Mouse (Mus musculus): ENCODE data around the gene Armh3. TPM values are rescaled to one million over a fixed set of nuclear protein-coding genes. Genes with fewer than 3 reads are reported as not detected.
A peak's percentile ranks its signal among the peaks of the same experiment; 100 is the strongest.

Gene Armh3
- polyA plus RNA-seq, 1 experiment from 2014 or later: 20.1 TPM

GRCm38 (mm10) chr19:45907416-45907815, 90.9 kb downstream of the Armh3 start:
- Histone ChIP-seq H3K27ac (no peak overlapping the region), H3K27me3 (ENCODE audit: low read depth, poor library complexity, severe bottlenecking) (no peaks in the 10 kb centered on the region), H3K4me1 (no peaks in the 10 kb centered on the region), H3K9me3 (replicated peaks) (no peaks in the 10 kb centered on the region), H3K36me3 (peaks cover 8% of the 10 kb centered on the region; the same call in 1 of the 2 replicates), H3K4me3 (no peak overlapping the region)
- no peak for DNase-seq (ENCODE audit: low spot score)
- WGBS: 91% methylated on average over 6 of the region's 6 CpGs

GRCm38 (mm10) chr19:45903861-45904260, 94.4 kb downstream of the Armh3 start:
- no peak overlapping the region for H3K27ac ChIP-seq
- no peak for DNase-seq (ENCODE audit: low spot score)
- WGBS: 86% methylated on average over 3 of the region's 3 CpGs

GRCm38 (mm10) chr19:45902390-45903035, 95.8 kb downstream of the Armh3 start:
- 89% methylated on average over 8 of the region's 8 CpGs for WGBS
- Histone ChIP-seq H3K27ac (no peak overlapping the region), H3K27me3 (ENCODE audit: low read depth, poor library complexity, severe bottlenecking) (no peaks in the 10 kb centered on the region), H3K4me3 (no peak overlapping the region), H3K36me3 (peaks cover 9% of the 10 kb centered on the region; the same call in 1 of the 2 replicates), H3K4me1 (no peaks in the 10 kb centered on the region), H3K9me3 (replicated peaks) (no peaks in the 10 kb centered on the region)
- no peak for DNase-seq (ENCODE audit: low spot score)

More at GRCm38 (mm10) chr19:45903861-45904260, 94.4 kb downstream of the Armh3 start:
- Histone ChIP-seq H3K36me3 (peaks cover 11% of the 10 kb centered on the region; the same call in 1 of the 2 replicates), H3K27me3 (ENCODE audit: low read depth, poor library complexity, severe bottlenecking) (no peaks in the 10 kb centered on the region), H3K9me3 (replicated peaks) (no peaks in the 10 kb centered on the region), H3K4me3 (no peak overlapping the region), H3K4me1 (no peaks in the 10 kb centered on the region)

GRCm38 (mm10) chr19:45900836-45901235, 97.5 kb downstream of the Armh3 start:
- no peaks in the 10 kb centered on the region for H3K9me3 ChIP-seq (replicated peaks)
- H3K4me3 ChIP-seq: no peak overlapping the region
- H3K36me3 ChIP-seq: 0 out of 2 replicates have a peak, but pooled peaks cover 3% of the 10 kb centered on the region
- H3K27ac ChIP-seq: no peak overlapping the region
- no peaks in the 10 kb centered on the region for H3K4me1 ChIP-seq
- WGBS: 93% methylated on average over 5 of the region's 5 CpGs
- no peak for DNase-seq (ENCODE audit: low spot score)
- no peaks in the 10 kb centered on the region for H3K27me3 ChIP-seq (ENCODE audit: low read depth, poor library complexity, severe bottlenecking)

- no peak for DNase-seq (ENCODE audit: low spot score)
- Histone ChIP-seq H3K36me3 (peaks cover 6% of the 10 kb centered on the region; the same call in 1 of the 2 replicates), H3K27me3 (ENCODE audit: low read depth, poor library complexity, severe bottlenecking) (no peaks in the 10 kb centered on the region), H3K27ac (no peak overlapping the region), H3K4me1 (no peaks in the 10 kb centered on the region), H3K9me3 (replicated peaks) (no peaks in the 10 kb centered on the region), H3K4me3 (no peak overlapping the region)
- WGBS: 96% methylated on average over 1 of the region's 1 CpGs
Measured at GRCm38 (mm10) chr19:45895726-45896125, 102.6 kb downstream of the Armh3 start.

- H3K27me3 ChIP-seq (ENCODE audit: low read depth, poor library complexity, severe bottlenecking): no peaks in the 10 kb centered on the region
- H3K4me3 ChIP-seq: no peak overlapping the region
- H3K9me3 ChIP-seq (replicated peaks): no peaks in the 10 kb centered on the region
- H3K27ac ChIP-seq: no peak overlapping the region
- no peak for DNase-seq (ENCODE audit: low spot score)
- H3K36me3 ChIP-seq: peaks cover 6% of the 10 kb centered on the region; the same call in 1 of the 2 replicates
- 72% methylated on average over 3 of the region's 3 CpGs for WGBS
- H3K4me1 ChIP-seq: no peaks in the 10 kb centered on the region
Measured at GRCm38 (mm10) chr19:45882056-45882455, 116.2 kb downstream of the Armh3 start.

- H3K4me1 ChIP-seq: peaks cover 4% of the 10 kb centered on the region; the same call in 1 of the 2 replicates
- no peak overlapping the region for H3K4me3 ChIP-seq
- no peaks in the 10 kb centered on the region for H3K36me3 ChIP-seq
- no peaks in the 10 kb centered on the region for H3K27me3 ChIP-seq (ENCODE audit: low read depth, poor library complexity, severe bottlenecking)
- no peak for DNase-seq (ENCODE audit: low spot score)
- WGBS: 84% methylated on average over 1 of the region's 1 CpGs
- no peak overlapping the region for H3K27ac ChIP-seq
- no peaks in the 10 kb centered on the region for H3K9me3 ChIP-seq (replicated peaks)
Measured at GRCm38 (mm10) chr19:45873320-45873719, 125.0 kb downstream of the Armh3 start.

- H3K27ac ChIP-seq: 0 out of 2 replicates have a peak overlapping the region, but pooled peaks have one; percentile 14
- no peaks in the 10 kb centered on the region for H3K9me3 ChIP-seq (replicated peaks)
- H3K36me3 ChIP-seq: no peaks in the 10 kb centered on the region
- H3K27me3 ChIP-seq (ENCODE audit: low read depth, poor library complexity, severe bottlenecking): no peaks in the 10 kb centered on the region
- no peak overlapping the region for H3K4me3 ChIP-seq
- DNase-seq (ENCODE audit: low spot score): no peak
- WGBS: 73% methylated on average over 8 of the region's 8 CpGs
- H3K4me1 ChIP-seq: no peaks in the 10 kb centered on the region
Measured at GRCm38 (mm10) chr19:45855284-45855920, 142.9 kb downstream of the Armh3 start.

GRCm38 (mm10) chr19:45854521-45854920, 143.8 kb downstream of the Armh3 start:
- 81% methylated on average over 7 of the region's 7 CpGs for WGBS
- Histone ChIP-seq H3K27ac (no peak overlapping the region), H3K36me3 (no peaks in the 10 kb centered on the region), H3K4me3 (no peak overlapping the region), H3K27me3 (ENCODE audit: low read depth, poor library complexity, severe bottlenecking) (no peaks in the 10 kb centered on the region), H3K9me3 (replicated peaks) (no peaks in the 10 kb centered on the region), H3K4me1 (no peaks in the 10 kb centered on the region)
- DNase-seq (ENCODE audit: low spot score): no peak

- no peak overlapping the region for H3K27ac ChIP-seq
- H3K4me1 ChIP-seq: peaks cover 6% of the 10 kb centered on the region
- 87% methylated on average over 4 of the region's 4 CpGs for WGBS
- no peaks in the 10 kb centered on the region for H3K9me3 ChIP-seq (replicated peaks)
- no peak for DNase-seq (ENCODE audit: low spot score)
- H3K36me3 ChIP-seq: no peaks in the 10 kb centered on the region
- no peak overlapping the region for H3K4me3 ChIP-seq
- H3K27me3 ChIP-seq (ENCODE audit: low read depth, poor library complexity, severe bottlenecking): no peaks in the 10 kb centered on the region
Measured at GRCm38 (mm10) chr19:45847733-45848093, 150.6 kb downstream of the Armh3 start.

GRCm38 (mm10) chr19:45847016-45847732, 151.1 kb downstream of the Armh3 start:
- no peak for DNase-seq (ENCODE audit: low spot score)
- peaks cover 6% of the 10 kb centered on the region for H3K4me1 ChIP-seq
- H3K9me3 ChIP-seq (replicated peaks): no peaks in the 10 kb centered on the region
- WGBS: 94% methylated on average over 3 of the region's 3 CpGs
- H3K4me3 ChIP-seq: no peak overlapping the region
- no peaks in the 10 kb centered on the region for H3K27me3 ChIP-seq (ENCODE audit: low read depth, poor library complexity, severe bottlenecking)
- no peaks in the 10 kb centered on the region for H3K36me3 ChIP-seq
- no peak overlapping the region for H3K27ac ChIP-seq

- WGBS: 88% methylated on average over 3 of the region's 3 CpGs
Measured at GRCm38 (mm10) chr19:45844209-45844608, 154.1 kb downstream of the Armh3 start.

GRCm38 (mm10) chr19:45843424-45843823, 154.9 kb downstream of the Armh3 start:
- DNase-seq (ENCODE audit: low spot score): no peak
- H3K4me3 ChIP-seq: no peak overlapping the region
- H3K36me3 ChIP-seq: no peaks in the 10 kb centered on the region
- H3K27me3 ChIP-seq (ENCODE audit: low read depth, poor library complexity, severe bottlenecking): no peaks in the 10 kb centered on the region
- no peak overlapping the region for H3K27ac ChIP-seq
- 48% methylated on average over 10 of the region's 10 CpGs for WGBS
- H3K9me3 ChIP-seq (replicated peaks): no peaks in the 10 kb centered on the region
- H3K4me1 ChIP-seq: peaks cover 6% of the 10 kb centered on the region

More at GRCm38 (mm10) chr19:45844209-45844608, 154.1 kb downstream of the Armh3 start:
- Histone ChIP-seq H3K4me1 (peaks cover 6% of the 10 kb centered on the region), H3K9me3 (replicated peaks) (no peaks in the 10 kb centered on the region), H3K27me3 (ENCODE audit: low read depth, poor library complexity, severe bottlenecking) (no peaks in the 10 kb centered on the region), H3K36me3 (no peaks in the 10 kb centered on the region), H3K27ac (no peak overlapping the region), H3K4me3 (no peak overlapping the region)
- no peak for DNase-seq (ENCODE audit: low spot score)
